Mouse (Mus musculus) embryonic facial prominence, embryonic 14.5 days (tissue): Measurements from ENCODE around the gene Gucy2e. TPM values are rescaled to one million over a fixed set of nuclear protein-coding genes. Genes with fewer than 3 reads are reported as not detected.

Source experiments
- ATAC-seq: fragments of 200-750 bp; cut with Nextera tagmentation; 2 replicates; pipeline ENCODE4 v1.8.0; 2017; ENCODE audit warnings: low read depth, moderate number of reproducible peaks, moderate TSS enrichment
- DNase-seq: peaks from one replicate; pipeline ENCODE4 v3.0.0-alpha.2; 2015; ENCODE audit warnings: low spot score
- H3K27ac ChIP-seq: fragments of 300-500 bp; sonication (generic); replicated peaks from 2 replicates; pipeline ENCODE4 v1.5.1; 2014; ENCODE audit warnings: low read depth, mild to moderate bottlenecking, low read length, moderate library complexity
- H3K27me3 ChIP-seq: fragments of 300-500 bp; sonication (generic); replicated peaks from 2 replicates; pipeline ENCODE4 v1.6.1; 2014; ENCODE audit warnings: low read length; ENCODE audit not compliant: control insufficient read depth, insufficient read depth
- H3K36me3 ChIP-seq: fragments of 300-500 bp; sonication (generic); 2 replicates; pipeline ENCODE4 v1.6.1; 2014; ENCODE audit warnings: low read length, mixed read lengths; ENCODE audit not compliant: control insufficient read depth, insufficient read depth
- H3K4me1 ChIP-seq: fragments of 300-500 bp; sonication (generic); 2 replicates; pipeline ENCODE4 v1.6.1; 2014; ENCODE audit warnings: antibody characterized with exemption, low read length; ENCODE audit not compliant: control insufficient read depth, insufficient read depth
- H3K4me2 ChIP-seq: fragments of 300-500 bp; sonication (generic); 2 replicates; pipeline ENCODE4 v1.6.1; 2014; ENCODE audit warnings: low read depth, mild to moderate bottlenecking, low read length, moderate library complexity, mixed read lengths
- H3K4me3 ChIP-seq: fragments of 300-500 bp; sonication (generic); 2 replicates; pipeline ENCODE4 v1.5.1; 2014; ENCODE audit warnings: low read depth, mild to moderate bottlenecking, low read length
- H3K9ac ChIP-seq: fragments of 300-500 bp; sonication (generic); 2 replicates; pipeline ENCODE4 v1.6.1; 2014; ENCODE audit warnings: low read depth, mild to moderate bottlenecking, low read length, moderate library complexity, mixed read lengths
- H3K9me3 ChIP-seq: fragments of 300-500 bp; sonication (generic); 2 replicates; pipeline ENCODE4 v1.6.1; 2016; ENCODE audit warnings: low read length; ENCODE audit not compliant: control insufficient read depth
- WGBS: fragments of 180-500 bp; shearing (Covaris S2); extraction: QIAGEN DNeasy Blood & Tissue Kit; methylation state at CpG from one replicate; pipeline ENCODE4 v1.1.7; 2014; 5-methylcytosine and 5-hydroxymethylcytosine counted together
- polyA plus RNA-seq: library from polyadenylated mRNA; unstranded; fragments of >200 nt; fragmentation: Nextera tagmentation; extraction: Ambion mirVana; gene quantifications from 2 replicates; pipeline ENCODE4 v1.2.1, GENCODE M21; 2014

The Gucy2e gene
- polyA plus RNA-seq, 1 experiment from 2014 or later: 0.15 TPM

- Histone ChIP-seq H3K36me3 (no peaks in the 10 kb centered on the region), H3K4me1 (peaks cover 6% of the 10 kb centered on the region; the same call in 1 of the 2 replicates), H3K4me2 (no peak overlapping the region), H3K27ac (no peak overlapping the region), H3K4me3 (no peak overlapping the region), H3K9ac (no peak overlapping the region), H3K27me3 (peaks cover 4% of the 10 kb centered on the region; the same call in 1 of the 2 replicates), H3K9me3 (0 out of 2 replicates have a peak, but pooled peaks cover under 1% of the 10 kb centered on the region)
- WGBS: 66% methylated on average over 4 of the region's 4 CpGs
- ATAC-seq (no peak), DNase-seq (no peak)
Measured at GRCm38 (mm10) chr11:69230420-69230819, 6.4 kb downstream of the Gucy2e start.

- Histone ChIP-seq H3K27ac (peak overlapping the region; percentile 61), H3K4me3 (no peak overlapping the region), H3K9ac (no peak overlapping the region), H3K4me2 (no peak overlapping the region), H3K36me3 (no peaks in the 10 kb centered on the region), H3K27me3 (no peaks in the 10 kb centered on the region), H3K4me1 (peaks cover 6% of the 10 kb centered on the region; the same call in 1 of the 2 replicates), H3K9me3 (peaks cover 14% of the 10 kb centered on the region; the same call in 1 of the 2 replicates)
- ATAC-seq (no peak), DNase-seq (peak; percentile 87)
- 50% methylated on average over 1 of the region's 1 CpGs for WGBS
Measured at GRCm38 (mm10) chr11:69225715-69226114, 11.1 kb downstream of the Gucy2e start.

DNA sequence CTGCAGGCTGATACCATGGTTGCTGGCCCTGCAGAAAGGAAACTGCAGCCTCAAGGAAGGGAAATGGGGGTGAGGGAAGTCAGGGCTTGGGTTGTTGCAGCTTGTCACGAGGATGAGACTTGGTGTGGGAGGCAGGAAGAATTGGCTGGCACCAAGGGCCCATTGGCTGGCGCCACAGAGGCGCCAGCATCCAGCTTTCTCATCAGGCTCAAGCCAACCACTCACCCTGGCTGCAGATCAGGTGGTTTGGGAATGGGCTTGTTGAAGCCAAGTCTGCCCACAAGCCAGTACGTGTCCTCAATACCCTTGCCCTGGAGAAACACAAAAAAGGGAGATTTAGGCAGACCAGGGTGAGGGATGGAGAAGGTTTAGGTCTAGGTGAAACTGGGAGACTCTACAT is 13.7 kb downstream of the Gucy2e start:
- H3K27ac ChIP-seq: no peak overlapping the region
- 75% methylated on average over 4 of the region's 4 CpGs for WGBS
- no peak overlapping the region for H3K4me3 ChIP-seq
- no peaks in the 10 kb centered on the region for H3K27me3 ChIP-seq
- no peak for ATAC-seq
- DNase-seq: no peak
- peaks cover 6% of the 10 kb centered on the region; the same call in 1 of the 2 replicates for H3K4me1 ChIP-seq
- H3K4me2 ChIP-seq: no peak overlapping the region
- H3K9ac ChIP-seq: no peak overlapping the region
- H3K36me3 ChIP-seq: no peaks in the 10 kb centered on the region
- peaks cover 14% of the 10 kb centered on the region; the same call in 1 of the 2 replicates for H3K9me3 ChIP-seq

GRCm38 (mm10) chr11:69221070-69221469 is 15.8 kb downstream of the Gucy2e start:
- Histone ChIP-seq H3K27me3 (no peaks in the 10 kb centered on the region), H3K9ac (no peak overlapping the region), H3K36me3 (no peaks in the 10 kb centered on the region), H3K9me3 (peaks cover 14% of the 10 kb centered on the region; the same call in 1 of the 2 replicates), H3K4me2 (no peak overlapping the region), H3K27ac (no peak overlapping the region), H3K4me1 (peaks cover 2% of the 10 kb centered on the region; the same call in 1 of the 2 replicates), H3K4me3 (no peak overlapping the region)
- ATAC-seq: no peak
- no peak for DNase-seq
- WGBS: 70% methylated on average over 4 of the region's 4 CpGs

DNA sequence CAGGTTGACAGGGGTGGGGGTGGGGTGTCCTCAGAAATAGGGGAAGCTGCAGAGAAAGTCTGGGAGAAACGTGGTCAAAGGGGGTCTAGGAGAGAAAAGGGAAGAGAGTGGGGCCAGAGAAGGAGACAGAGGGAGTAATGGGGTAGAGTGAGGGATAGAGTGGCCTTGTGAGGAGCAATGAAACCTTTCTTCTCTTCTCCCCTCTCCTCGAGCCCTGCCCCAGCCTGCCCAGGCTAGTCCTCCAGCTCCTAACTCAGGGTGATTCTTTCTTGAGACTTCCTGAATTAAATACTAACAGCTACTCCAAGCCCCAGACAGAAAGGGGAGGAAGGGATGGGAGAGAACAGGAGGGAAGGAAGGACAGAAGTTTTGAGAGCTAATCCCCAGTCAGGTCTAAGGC is 18.2 kb downstream of the Gucy2e start:
- ATAC-seq: no peak

DNA sequence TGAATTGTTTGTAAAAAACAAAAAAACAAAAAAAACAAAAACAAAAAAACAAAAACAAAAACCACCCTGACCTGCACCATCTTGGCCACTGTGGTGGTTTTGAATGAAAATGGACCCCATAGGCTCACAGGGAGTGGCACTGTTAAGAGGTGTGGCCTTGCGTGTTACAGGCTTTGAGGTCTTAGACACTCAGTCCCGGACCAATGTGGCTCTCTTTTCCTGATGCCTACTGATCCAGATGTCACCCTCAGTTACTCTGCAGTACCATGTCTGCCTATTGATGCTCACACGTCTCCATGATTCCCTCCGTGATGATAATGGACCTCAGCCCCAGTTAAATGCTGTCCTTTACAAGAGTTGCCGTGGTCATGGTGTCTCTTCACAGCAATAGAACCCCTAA is 19.4 kb downstream of the Gucy2e start:
- H3K9me3 ChIP-seq: no peaks in the 10 kb centered on the region
- DNase-seq (no peak), ATAC-seq (no peak)
- H3K9ac ChIP-seq: no peak overlapping the region
- H3K36me3 ChIP-seq: no peaks in the 10 kb centered on the region
- H3K27me3 ChIP-seq: no peaks in the 10 kb centered on the region
- no peaks in the 10 kb centered on the region for H3K4me1 ChIP-seq
- WGBS: 89% methylated on average over 5 of the region's 5 CpGs
- H3K4me2 ChIP-seq: no peak overlapping the region
- no peak overlapping the region for H3K4me3 ChIP-seq
- no peak overlapping the region for H3K27ac ChIP-seq

More for the DNA sequence above, 18.2 kb downstream of the Gucy2e start:
- 51% methylated on average over 2 of the region's 2 CpGs for WGBS
- Histone ChIP-seq H3K36me3 (no peaks in the 10 kb centered on the region), H3K4me1 (no peaks in the 10 kb centered on the region), H3K27ac (no peak overlapping the region), H3K4me2 (no peak overlapping the region), H3K9ac (no peak overlapping the region), H3K4me3 (no peak overlapping the region), H3K27me3 (no peaks in the 10 kb centered on the region), H3K9me3 (no peaks in the 10 kb centered on the region)
- no peak for DNase-seq

DNA sequence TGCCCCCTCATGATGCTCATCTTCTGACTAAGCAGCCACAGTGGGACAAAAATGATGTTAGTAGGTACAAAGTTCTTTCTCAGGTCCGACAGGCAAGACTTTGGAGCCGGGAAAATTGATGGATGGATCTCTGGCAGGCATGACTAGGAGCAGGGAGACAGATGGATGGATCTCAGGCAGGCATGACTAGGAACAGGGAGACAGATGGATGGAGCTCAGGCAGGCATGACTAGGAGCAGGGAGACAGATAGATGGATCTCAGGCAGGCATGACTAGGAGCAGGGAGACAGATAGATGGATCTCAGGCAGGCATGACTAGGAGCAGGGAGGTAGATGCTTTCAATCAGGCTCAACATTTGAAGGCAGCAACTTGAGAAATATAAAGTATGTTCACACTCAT is 25.4 kb downstream of the Gucy2e start:
- Histone ChIP-seq H3K27ac (no peak overlapping the region), H3K9ac (peak overlapping the region; percentile 45), H3K27me3 (no peaks in the 10 kb centered on the region), H3K4me2 (peak overlapping the region; percentile 44), H3K4me1 (no peaks in the 10 kb centered on the region), H3K9me3 (no peaks in the 10 kb centered on the region), H3K36me3 (no peaks in the 10 kb centered on the region), H3K4me3 (peak overlapping the region; percentile 27)
- DNase-seq: peak; percentile 42
- no peak; the same call in 1 of the 2 replicates for ATAC-seq
- WGBS: 23% methylated on average over 2 of the region's 2 CpGs

DNA sequence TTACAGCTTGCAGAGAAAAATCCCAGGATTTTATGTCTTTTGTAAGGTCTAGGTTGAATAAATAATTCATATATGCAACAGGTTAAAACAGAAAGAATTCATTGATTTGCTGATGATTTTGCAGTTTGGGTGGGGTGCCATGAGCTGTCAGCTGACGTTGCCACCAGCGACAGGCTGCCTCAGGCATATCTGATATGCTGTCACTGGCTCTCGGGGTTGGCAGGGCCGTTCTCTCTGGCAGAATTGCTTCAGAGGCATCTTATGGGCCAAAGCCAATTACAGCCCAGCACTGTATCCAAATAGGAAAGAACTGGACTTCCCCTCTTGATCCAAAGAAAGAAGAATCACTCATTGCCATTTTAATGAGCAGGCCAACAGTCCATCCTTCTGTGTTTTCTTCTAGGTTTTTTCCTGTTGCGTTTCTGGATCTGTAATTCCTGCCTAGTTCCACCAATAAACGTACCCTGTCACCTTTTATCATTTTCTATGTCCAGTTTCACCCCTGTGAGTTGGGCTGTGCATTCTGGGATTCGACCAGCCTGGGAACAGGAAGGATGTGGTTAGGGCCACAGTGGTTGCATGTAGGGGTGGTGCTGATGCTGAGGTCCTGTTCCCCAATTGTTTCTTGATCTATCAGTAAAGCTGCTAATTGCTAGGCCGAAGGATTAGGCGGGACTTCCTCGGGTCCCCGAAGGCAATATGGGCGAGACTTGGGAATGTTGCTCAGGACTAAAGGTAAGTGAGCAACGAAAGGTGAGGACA is 34.2 kb downstream of the Gucy2e start:
- Histone ChIP-seq H3K27ac (no peak overlapping the region), H3K36me3 (no peaks in the 10 kb centered on the region), H3K9me3 (no peaks in the 10 kb centered on the region), H3K27me3 (peaks cover 13% of the 10 kb centered on the region), H3K4me3 (no peak overlapping the region), H3K4me1 (peaks cover under 1% of the 10 kb centered on the region; the same call in 1 of the 2 replicates), H3K9ac (no peak overlapping the region), H3K4me2 (no peak overlapping the region)
- ATAC-seq (no peak), DNase-seq (no peak)
- 71% methylated on average over 13 of the region's 13 CpGs for WGBS

- ATAC-seq: no peak
- no peak for DNase-seq
- 66% methylated on average over 6 of the region's 6 CpGs for WGBS
- peaks cover 33% of the 10 kb centered on the region for H3K27me3 ChIP-seq
- H3K27ac ChIP-seq: no peak overlapping the region
- no peaks in the 10 kb centered on the region for H3K9me3 ChIP-seq
- peaks cover 4% of the 10 kb centered on the region; the same call in 1 of the 2 replicates for H3K4me1 ChIP-seq
- H3K4me3 ChIP-seq: no peak overlapping the region
- no peaks in the 10 kb centered on the region for H3K36me3 ChIP-seq
- no peak overlapping the region for H3K4me2 ChIP-seq
- no peak overlapping the region for H3K9ac ChIP-seq
Measured at GRCm38 (mm10) chr11:69200231-69200630, 36.6 kb downstream of the Gucy2e start.
